Mouse (Mus musculus): ENCODE measurements around the gene Dnase1l2. TPM values are rescaled to one million over a fixed set of nuclear protein-coding genes. Genes with fewer than 3 reads are reported as not detected.

Gene Dnase1l2
- polyA plus RNA-seq, 1 experiment from 2014 or later: 2.7 TPM

DNA sequence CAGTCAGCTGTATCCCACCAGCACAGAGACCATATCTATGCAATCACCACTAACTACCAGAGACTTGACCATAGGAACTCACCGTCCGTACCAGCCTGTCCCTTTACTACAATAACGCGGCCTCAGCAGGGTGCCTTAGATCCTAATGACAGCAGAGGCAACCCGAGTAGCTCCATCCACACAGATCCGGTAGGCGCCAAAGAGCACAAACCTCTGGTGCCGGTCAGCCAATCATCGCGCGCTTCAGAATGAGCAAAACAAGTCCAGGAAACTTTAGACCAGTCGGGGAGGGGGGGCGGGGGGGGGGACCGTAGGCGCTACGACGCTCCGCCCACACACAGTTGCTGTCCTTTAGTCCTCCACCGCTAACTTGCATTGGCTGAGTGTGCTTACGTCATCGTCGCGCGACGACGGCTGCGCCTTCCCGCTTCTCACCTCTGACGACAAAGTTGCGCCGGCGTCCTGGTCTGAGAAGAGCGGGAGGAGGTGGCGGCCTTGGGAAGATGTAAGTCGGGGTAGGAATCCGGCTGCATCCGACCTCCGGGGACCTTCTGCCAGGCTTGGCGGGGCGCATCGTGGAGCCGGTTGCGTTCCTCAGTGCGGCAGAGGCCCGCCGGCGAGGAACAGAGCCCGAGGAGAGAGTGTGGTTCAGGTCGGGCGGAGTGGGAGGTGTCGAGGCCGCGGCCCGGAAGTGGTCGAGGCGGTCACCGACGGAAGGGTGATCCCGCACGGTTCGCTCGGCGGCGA is 28.5 kb downstream of the Dnase1l2 start, which contains the start of gene Rnps1:
Gene Rnps1 (plus strand): TSS at position 336 of the 747 bp plus-strand sequence.
- H3K4me3 ChIP-seq: peak within 1 kb of the TSS; percentile 78
- H3K36me3 ChIP-seq: peaks cover 65% of the 10 kb centered on the region
- peaks cover 25% of the 10 kb centered on the region for H3K4me1 ChIP-seq
- peak within 1 kb of the TSS; percentile 99 for H3K27ac ChIP-seq
- no peaks in the 10 kb centered on the region for H3K9me3 ChIP-seq (replicated peaks)
- peak; percentile 100 for DNase-seq (ENCODE audit: low spot score)
- no peaks in the 10 kb centered on the region for H3K27me3 ChIP-seq (ENCODE audit: low read depth, poor library complexity, severe bottlenecking)
- WGBS: under 1% methylated on average over 64 of the region's 64 CpGs

DNA sequence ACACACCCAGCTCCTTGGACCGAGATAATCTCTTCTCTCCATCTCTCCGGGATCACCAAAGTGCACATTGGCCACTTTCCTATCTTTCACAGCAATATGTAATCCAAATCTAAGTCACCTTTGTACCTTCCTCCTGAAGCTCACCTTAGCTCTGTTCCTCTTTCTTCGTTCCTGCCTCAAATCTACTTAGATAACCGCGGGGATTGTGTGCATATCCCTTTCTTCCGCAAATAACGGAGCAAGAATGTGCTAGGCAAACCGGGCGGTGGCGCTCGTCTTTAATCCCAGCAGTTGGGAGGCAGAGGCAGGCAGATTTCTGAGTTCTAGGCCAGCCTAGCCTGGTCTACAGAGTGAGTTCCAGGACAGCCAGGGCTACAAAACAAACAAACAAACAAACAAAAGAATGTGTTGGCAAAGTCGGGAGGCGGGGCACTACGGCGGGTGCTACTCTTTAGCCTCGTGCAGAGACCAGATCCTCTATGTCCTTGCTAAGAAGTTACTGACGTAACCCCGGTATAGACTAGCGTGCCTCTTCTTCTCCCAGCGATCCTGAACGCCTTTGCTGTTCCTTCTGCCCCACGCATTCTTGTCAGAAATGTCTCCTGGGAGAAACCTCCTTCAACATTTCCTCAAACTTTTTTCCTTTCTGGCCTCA is 29.2 kb downstream of the Dnase1l2 start:
- Histone ChIP-seq H3K36me3 (peaks cover 65% of the 10 kb centered on the region), H3K9me3 (replicated peaks) (no peaks in the 10 kb centered on the region), H3K27me3 (ENCODE audit: low read depth, poor library complexity, severe bottlenecking) (no peaks in the 10 kb centered on the region), H3K27ac (peak overlapping the region; percentile 99), H3K4me3 (peak overlapping the region; percentile 78), H3K4me1 (peaks cover 25% of the 10 kb centered on the region)
- no peak for DNase-seq (ENCODE audit: low spot score)
- 41% methylated on average over 22 of the region's 22 CpGs for WGBS

DNA sequence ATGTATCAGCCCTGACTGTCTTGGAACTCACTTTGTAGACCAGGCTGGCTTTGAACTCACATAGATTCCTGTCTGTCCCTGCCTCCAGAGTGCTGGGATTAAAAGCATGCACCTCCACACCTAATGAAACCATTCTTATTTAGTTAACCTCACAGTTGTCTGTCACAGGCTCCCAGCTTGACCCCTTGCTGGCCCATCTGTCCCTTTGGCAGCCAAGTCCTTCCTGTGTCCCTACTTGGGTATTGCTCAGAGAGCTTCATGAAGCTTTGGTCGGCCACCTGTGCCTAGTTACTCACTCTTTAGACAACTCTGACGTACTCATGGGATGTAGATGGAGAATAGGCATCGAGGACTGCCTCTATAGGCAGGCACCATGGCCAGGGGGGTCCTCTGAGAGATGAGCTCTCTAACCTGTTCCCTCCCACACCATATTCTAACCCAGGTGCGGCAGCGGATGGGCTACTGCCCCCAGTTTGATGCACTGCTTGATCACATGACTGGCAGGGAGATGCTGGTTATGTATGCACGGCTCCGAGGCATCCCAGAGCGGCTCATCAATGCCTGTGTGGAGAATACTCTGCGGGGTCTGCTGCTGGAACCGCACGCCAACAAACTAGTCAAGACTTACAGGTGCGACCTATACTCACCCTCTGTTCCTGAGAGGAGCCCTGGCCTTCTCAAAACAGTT is 35.6 kb downstream of the Dnase1l2 start:
- no peak overlapping the region for H3K4me3 ChIP-seq
- WGBS: 87% methylated on average over 12 of the region's 12 CpGs
- no peak overlapping the region for H3K27ac ChIP-seq
- no peak for DNase-seq (ENCODE audit: low spot score)
- no peaks in the 10 kb centered on the region for H3K9me3 ChIP-seq (replicated peaks)
- no peaks in the 10 kb centered on the region for H3K27me3 ChIP-seq (ENCODE audit: low read depth, poor library complexity, severe bottlenecking)
- peaks cover 43% of the 10 kb centered on the region for H3K36me3 ChIP-seq
- no peaks in the 10 kb centered on the region for H3K4me1 ChIP-seq

DNA sequence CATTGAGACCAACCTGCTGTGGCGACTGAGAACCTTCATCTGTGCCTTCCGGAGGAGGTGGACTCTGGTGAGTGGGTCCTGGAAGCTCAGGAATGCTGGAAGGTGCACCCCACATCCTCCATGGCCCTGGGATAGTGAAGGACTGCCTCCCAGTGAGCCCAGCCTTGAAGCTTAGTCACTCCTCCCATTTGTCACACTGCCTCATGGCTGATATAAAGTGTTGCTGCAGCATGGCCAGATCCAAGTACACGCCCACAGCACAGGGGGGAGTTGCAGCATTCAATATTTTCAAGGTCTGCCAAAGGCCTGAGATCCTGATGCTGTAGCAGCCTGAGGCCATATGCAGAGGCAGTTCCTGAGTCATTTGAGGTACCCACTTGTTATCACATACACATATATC is 40.5 kb downstream of the Dnase1l2 start:
- DNase-seq (ENCODE audit: low spot score): no peak
- Histone ChIP-seq H3K4me3 (no peak overlapping the region), H3K27me3 (ENCODE audit: low read depth, poor library complexity, severe bottlenecking) (no peaks in the 10 kb centered on the region), H3K9me3 (replicated peaks) (no peaks in the 10 kb centered on the region), H3K4me1 (no peaks in the 10 kb centered on the region), H3K27ac (no peak overlapping the region), H3K36me3 (peaks cover 4% of the 10 kb centered on the region; the same call in 1 of the 2 replicates)
- 75% methylated on average over 3 of the region's 3 CpGs for WGBS

DNA sequence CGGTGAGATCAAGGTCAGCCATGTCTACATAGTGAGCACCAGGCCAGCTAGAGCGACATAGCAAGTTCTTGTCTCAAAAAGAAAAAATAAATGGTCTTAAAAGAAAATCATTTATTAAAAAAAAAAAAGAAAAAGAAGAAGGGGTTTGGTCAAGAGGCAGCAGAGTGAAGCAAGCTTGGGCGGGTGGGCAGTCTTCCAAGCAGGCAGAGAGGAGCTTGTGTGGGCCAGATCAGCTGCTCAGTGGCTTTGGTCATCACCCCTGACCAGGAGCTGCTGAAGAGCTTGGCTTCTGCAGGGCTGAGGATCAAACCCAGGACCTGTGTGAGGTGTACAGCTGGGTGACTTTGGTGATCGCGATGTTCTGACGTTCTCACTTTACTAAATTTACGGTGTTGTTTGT is 48.4 kb downstream of the Dnase1l2 start:
- WGBS: 84% methylated on average over 7 of the region's 7 CpGs
- H3K27ac ChIP-seq: no peak overlapping the region

DNA sequence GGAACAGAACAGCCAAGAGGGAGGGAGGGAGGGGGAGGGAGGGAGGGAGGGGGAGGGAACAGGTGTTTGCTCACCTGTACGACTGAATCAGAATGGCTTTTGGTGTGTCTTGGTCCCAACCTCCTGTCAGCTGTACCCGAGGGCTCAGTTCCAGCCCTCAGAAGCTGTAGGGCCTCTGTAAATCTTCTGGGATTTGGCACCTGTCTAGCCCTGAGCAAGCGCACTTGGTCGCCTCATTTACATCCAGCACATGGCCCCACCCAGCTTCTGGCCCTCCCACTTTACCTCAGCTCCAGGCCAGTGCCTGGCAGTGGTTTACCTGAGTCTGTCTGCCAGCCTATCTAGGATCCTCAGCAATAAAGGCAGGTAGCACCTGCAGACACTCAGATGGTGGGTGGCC is 49.4 kb downstream of the Dnase1l2 start:
- no peak overlapping the region for H3K27ac ChIP-seq
- 18% methylated on average over 4 of the region's 4 CpGs for WGBS
- H3K9me3 ChIP-seq (replicated peaks): no peaks in the 10 kb centered on the region
- no peaks in the 10 kb centered on the region for H3K27me3 ChIP-seq (ENCODE audit: low read depth, poor library complexity, severe bottlenecking)
- no peak for DNase-seq (ENCODE audit: low spot score)
- no peak overlapping the region for H3K4me3 ChIP-seq
- no peaks in the 10 kb centered on the region for H3K36me3 ChIP-seq
- H3K4me1 ChIP-seq: no peaks in the 10 kb centered on the region

More for the DNA sequence above, 48.4 kb downstream of the Dnase1l2 start:
- no peaks in the 10 kb centered on the region for H3K4me1 ChIP-seq
- no peak for DNase-seq (ENCODE audit: low spot score)
- no peaks in the 10 kb centered on the region for H3K36me3 ChIP-seq
- no peaks in the 10 kb centered on the region for H3K27me3 ChIP-seq (ENCODE audit: low read depth, poor library complexity, severe bottlenecking)
- H3K4me3 ChIP-seq: no peak overlapping the region
- H3K9me3 ChIP-seq (replicated peaks): no peaks in the 10 kb centered on the region

DNA sequence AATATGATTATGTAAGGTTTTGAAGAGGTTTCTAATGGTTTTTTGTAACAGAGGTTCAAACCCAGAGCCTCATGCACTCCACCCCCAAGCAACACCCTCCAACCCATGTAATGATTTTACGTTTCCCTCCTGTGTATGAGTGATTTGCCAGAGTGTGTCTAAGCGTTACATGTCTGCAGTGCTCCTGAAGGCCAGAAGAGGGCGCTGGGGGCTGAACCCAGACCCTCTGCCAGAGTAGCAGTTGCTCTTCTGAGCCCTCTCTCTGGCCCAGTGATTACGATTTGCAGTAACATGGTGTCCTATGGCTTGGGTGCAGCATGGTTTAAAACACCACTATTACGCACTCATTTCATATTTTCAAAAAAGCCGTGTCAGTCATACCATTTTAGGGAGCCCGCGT is 51.8 kb downstream of the Dnase1l2 start:
- WGBS: 65% methylated on average over 8 of the region's 8 CpGs
- H3K4me3 ChIP-seq: no peak overlapping the region
- H3K36me3 ChIP-seq: no peaks in the 10 kb centered on the region
- H3K27me3 ChIP-seq (ENCODE audit: low read depth, poor library complexity, severe bottlenecking): no peaks in the 10 kb centered on the region
- H3K4me1 ChIP-seq: no peaks in the 10 kb centered on the region
- no peaks in the 10 kb centered on the region for H3K9me3 ChIP-seq (replicated peaks)
- DNase-seq (ENCODE audit: low spot score): no peak
- no peak overlapping the region for H3K27ac ChIP-seq

Other genes starting within 250 kb of the Dnase1l2 start
- 3.9 and 8.7 TPM in 2 replicates for gene Tbc1d24, start 237.5 kb downstream of the Dnase1l2 start, polyA plus RNA-seq (2016; fragmentation: Nextera tagmentation; extraction: Ambion mirVana)
- gene Ntn3, start 233.6 kb downstream of the Dnase1l2 start, polyA plus RNA-seq (2016; fragmentation: Nextera tagmentation; extraction: Ambion mirVana): 6.7 and 10.7 TPM in 2 replicates
- gene Tedc2, start 222.3 kb downstream of the Dnase1l2 start, polyA plus RNA-seq (2016; fragmentation: Nextera tagmentation; extraction: Ambion mirVana): 24.1 and 24.5 TPM in 2 replicates
- gene Ccnf, start 191.6 kb downstream of the Dnase1l2 start, polyA plus RNA-seq (2016; fragmentation: Nextera tagmentation; extraction: Ambion mirVana): 117 and 120 TPM in 2 replicates
- gene Abca17, start 92.0 kb downstream of the Dnase1l2 start, polyA plus RNA-seq (2016; fragmentation: Nextera tagmentation; extraction: Ambion mirVana): not detected in 2 replicates
- 2.8 and 3.6 TPM in 2 replicates for gene Abca3, start 91.2 kb downstream of the Dnase1l2 start, polyA plus RNA-seq (2016; fragmentation: Nextera tagmentation; extraction: Ambion mirVana)
- gene Rnps1, start 28.5 kb downstream of the Dnase1l2 start, polyA plus RNA-seq (2016; fragmentation: Nextera tagmentation; extraction: Ambion mirVana): 471 and 496 TPM in 2 replicates
- gene Eci1, start 16.5 kb downstream of the Dnase1l2 start, polyA plus RNA-seq (2016; fragmentation: Nextera tagmentation; extraction: Ambion mirVana): 87.9 and 104 TPM in 2 replicates
- 35.0 and 38.7 TPM in 2 replicates for gene E4f1, start 27.2 kb upstream of the Dnase1l2 start, polyA plus RNA-seq (2016; fragmentation: Nextera tagmentation; extraction: Ambion mirVana)
- gene Pgp, start 27.3 kb upstream of the Dnase1l2 start, polyA plus RNA-seq (2016; fragmentation: Nextera tagmentation; extraction: Ambion mirVana): 68.8 and 76.1 TPM in 2 replicates
- gene Bricd5, start 30.8 kb upstream of the Dnase1l2 start, polyA plus RNA-seq (2016; fragmentation: Nextera tagmentation; extraction: Ambion mirVana): 0.24 TPM in 1 of 2 replicates, not detected in the other
- gene Mlst8, start 36.0 kb upstream of the Dnase1l2 start, polyA plus RNA-seq (2016; fragmentation: Nextera tagmentation; extraction: Ambion mirVana): 31.6 and 42.2 TPM in 2 replicates
- 1.4 and 3.6 TPM in 2 replicates for gene Caskin1, start 45.5 kb upstream of the Dnase1l2 start, polyA plus RNA-seq (2016; fragmentation: Nextera tagmentation; extraction: Ambion mirVana)
- 125 and 136 TPM in 2 replicates for gene Traf7, start 84.8 kb upstream of the Dnase1l2 start, polyA plus RNA-seq (2016; fragmentation: Nextera tagmentation; extraction: Ambion mirVana)
- 2.4 and 3.8 TPM in 2 replicates for gene Rab26, start 91.1 kb upstream of the Dnase1l2 start, polyA plus RNA-seq (2016; fragmentation: Nextera tagmentation; extraction: Ambion mirVana)
- 18.9 and 24.7 TPM in 2 replicates for gene Pkd1, start 106.7 kb upstream of the Dnase1l2 start, polyA plus RNA-seq (2016; fragmentation: Nextera tagmentation; extraction: Ambion mirVana)
- gene Tsc2, start 189.5 kb upstream of the Dnase1l2 start, polyA plus RNA-seq (2016; fragmentation: Nextera tagmentation; extraction: Ambion mirVana): 63.2 and 79.5 TPM in 2 replicates
- gene Nthl1, start 189.6 kb upstream of the Dnase1l2 start, polyA plus RNA-seq (2016; fragmentation: Nextera tagmentation; extraction: Ambion mirVana): 27.5 and 31.2 TPM in 2 replicates
- 47.2 and 57.1 TPM in 2 replicates for gene Slc9a3r2, start 207.2 kb upstream of the Dnase1l2 start, polyA plus RNA-seq (2016; fragmentation: Nextera tagmentation; extraction: Ambion mirVana)
- gene Npw, start 215.4 kb upstream of the Dnase1l2 start, polyA plus RNA-seq (2016; fragmentation: Nextera tagmentation; extraction: Ambion mirVana): 0.88 and 1.1 TPM in 2 replicates
- 34.5 and 36.7 TPM in 2 replicates for gene Zfp598, start 226.6 kb upstream of the Dnase1l2 start, polyA plus RNA-seq (2016; fragmentation: Nextera tagmentation; extraction: Ambion mirVana)
- 5.2 and 7.0 TPM in 2 replicates for gene Syngr3, start 246.8 kb upstream of the Dnase1l2 start, polyA plus RNA-seq (2016; fragmentation: Nextera tagmentation; extraction: Ambion mirVana)